Mouse (Mus musculus) midbrain, embryonic 16.5 days (tissue): ENCODE results near the gene Podxl2. TPM values are rescaled to one million over a fixed set of nuclear protein-coding genes. Genes with fewer than 3 reads are reported as not detected.
A peak's percentile ranks its signal among the peaks of the same experiment; 100 is the strongest.

Source experiments
- ATAC-seq: fragments of 200-750 bp; cut with Nextera tagmentation; 2 replicates; pipeline ENCODE4 v1.8.0; 2017; ENCODE audit warnings: moderate TSS enrichment
- H3K27ac ChIP-seq: fragments of 300-500 bp; sonication (generic); 2 replicates; pipeline ENCODE4 v1.5.1; 2014; ENCODE audit warnings: mild to moderate bottlenecking, low read length, mixed read lengths
- H3K27me3 ChIP-seq: fragments of 300-500 bp; sonication (generic); 2 replicates; pipeline ENCODE4 v1.6.1; 2014; ENCODE audit warnings: low read depth, low read length, mixed read lengths; ENCODE audit not compliant: control insufficient read depth, insufficient read depth
- H3K36me3 ChIP-seq: fragments of 300-500 bp; sonication (generic); 2 replicates; pipeline ENCODE4 v1.6.1; 2014; ENCODE audit warnings: mild to moderate bottlenecking, low read length, moderate library complexity, mixed read lengths; ENCODE audit not compliant: control insufficient read depth, insufficient read depth
- H3K4me1 ChIP-seq: fragments of 300-500 bp; sonication (generic); 2 replicates; pipeline ENCODE4 v1.6.1; 2014; ENCODE audit warnings: mild to moderate bottlenecking, low read length, mixed read lengths; ENCODE audit not compliant: control insufficient read depth, insufficient read depth
- H3K4me2 ChIP-seq: fragments of 300-500 bp; sonication (generic); 2 replicates; pipeline ENCODE4 v1.6.1; 2014; ENCODE audit warnings: mild to moderate bottlenecking, low read length, mixed read lengths
- H3K4me3 ChIP-seq: fragments of 300-500 bp; sonication (generic); 2 replicates; pipeline ENCODE4 v1.5.1; 2014; ENCODE audit warnings: low read depth, mild to moderate bottlenecking, low read length, moderate library complexity, mixed read lengths
- H3K9ac ChIP-seq: fragments of 300-500 bp; sonication (generic); 2 replicates; pipeline ENCODE4 v1.6.1; 2014; ENCODE audit warnings: low read depth, low read length, mixed read lengths
- H3K9me3 ChIP-seq: fragments of 300-500 bp; sonication (generic); replicated peaks from 2 replicates; pipeline ENCODE4 v1.6.1; 2014; ENCODE audit warnings: mild to moderate bottlenecking, low read length, mixed read lengths; ENCODE audit not compliant: control insufficient read depth, poor library complexity, severe bottlenecking
- WGBS: fragments of 180-500 bp; shearing (Covaris S2); extraction: QIAGEN DNeasy Blood & Tissue Kit; methylation state at CpG from one replicate; pipeline ENCODE4 v1.1.7; 2014; 5-methylcytosine and 5-hydroxymethylcytosine counted together
- polyA plus RNA-seq: library from polyadenylated mRNA; unstranded; fragments of >200 nt; fragmentation: Nextera tagmentation; extraction: Ambion mirVana; gene quantifications from 2 replicates; pipeline ENCODE4 v1.2.1, GENCODE M21; 2015

Gene Podxl2
- 662 and 671 TPM in 2 replicates for polyA plus RNA-seq

DNA sequence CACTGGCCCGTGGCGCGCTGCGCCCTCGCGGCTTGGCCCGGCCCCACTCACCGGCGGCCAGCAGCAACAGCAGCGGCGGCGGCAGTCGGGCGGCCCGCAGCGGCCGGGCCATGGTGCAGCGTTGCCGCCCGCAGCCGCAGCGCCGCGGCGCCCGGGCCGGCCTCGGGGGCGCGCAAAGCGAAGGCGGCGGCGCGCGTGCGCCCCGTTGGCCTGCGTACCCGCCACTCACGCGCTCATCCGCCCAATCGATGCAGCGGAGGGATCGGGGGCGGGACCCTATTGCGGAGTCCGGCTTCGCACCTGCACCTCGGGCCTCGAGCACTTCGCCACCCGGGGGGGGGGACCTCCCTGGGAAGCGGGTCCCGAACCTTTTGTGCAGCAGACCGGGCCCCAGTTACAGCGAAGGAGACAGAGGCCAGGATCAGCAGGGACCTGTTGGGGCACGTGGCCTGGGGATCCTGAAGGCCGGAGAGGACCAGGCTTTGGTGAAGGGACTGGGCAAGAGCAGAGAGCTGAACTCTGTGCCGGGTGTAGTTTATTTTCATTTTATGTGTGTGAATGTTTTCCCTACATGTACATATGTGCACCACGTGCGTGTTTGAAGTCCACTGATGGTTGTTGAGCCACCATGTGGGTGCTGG, at the start of gene Podxl2:
TSS of gene Podxl2 (minus strand) at position 177 of the 641 bp plus-strand sequence.
- Histone ChIP-seq H3K27ac (peak within 1 kb of the TSS; percentile 98), H3K4me3 (peak within 1 kb of the TSS; percentile 96), H3K4me2 (peak within 1 kb of the TSS; percentile 78), H3K36me3 (no peaks in the 10 kb centered on the region), H3K4me1 (peaks cover 34% of the 10 kb centered on the region), H3K9me3 (no peaks in the 10 kb centered on the region), H3K27me3 (no peaks in the 10 kb centered on the region), H3K9ac (peak within 1 kb of the TSS; percentile 99)
- WGBS, result 8% methylated on average over 34 of the region's 63 CpGs
- peak; percentile 70 for ATAC-seq

DNA sequence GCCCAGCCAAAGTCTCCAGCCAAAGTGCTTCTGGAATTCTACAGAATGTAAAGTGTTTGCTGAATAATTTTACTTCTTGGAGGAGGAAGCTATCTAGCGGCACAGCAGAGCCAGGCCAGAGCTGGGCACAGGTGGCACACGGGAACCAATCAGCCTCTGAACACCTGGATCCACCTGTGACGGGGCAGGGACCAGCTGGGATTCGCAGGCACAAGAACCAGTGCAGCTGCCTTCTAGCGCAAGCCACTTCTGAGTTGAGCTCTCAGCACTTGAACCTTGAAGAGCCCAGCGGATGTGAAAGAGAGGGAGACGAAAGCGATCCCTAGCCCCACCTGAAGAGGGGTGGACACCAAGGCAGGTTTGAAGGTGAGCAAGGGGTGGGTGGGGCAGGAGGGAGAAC, 44.0 kb upstream of the Podxl2 start:
- Histone ChIP-seq H3K27ac (peak overlapping the region; percentile 18; the same call in 1 of the 2 replicates), H3K4me1 (peaks cover 6% of the 10 kb centered on the region; the same call in 1 of the 2 replicates), H3K27me3 (no peaks in the 10 kb centered on the region), H3K4me3 (no peak overlapping the region), H3K9ac (no peak overlapping the region), H3K36me3 (no peaks in the 10 kb centered on the region), H3K4me2 (no peak overlapping the region), H3K9me3 (no peaks in the 10 kb centered on the region)
- no peak for ATAC-seq
- WGBS, result 74% methylated on average over 8 of the region's 8 CpGs

GRCm38 (mm10) chr6:88916153-88916552, 41.3 kb upstream of the Podxl2 start:
- H3K27me3 ChIP-seq, result no peaks in the 10 kb centered on the region
- no peak for ATAC-seq
- no peaks in the 10 kb centered on the region; the same call in 1 of the 2 replicates for H3K36me3 ChIP-seq
- peaks cover 6% of the 10 kb centered on the region; the same call in 1 of the 2 replicates for H3K4me1 ChIP-seq
- no peak overlapping the region for H3K4me3 ChIP-seq
- H3K9ac ChIP-seq, result no peak overlapping the region
- no peak overlapping the region for H3K27ac ChIP-seq
- no peaks in the 10 kb centered on the region for H3K9me3 ChIP-seq
- H3K4me2 ChIP-seq, result no peak overlapping the region
- WGBS, result 50% methylated on average over 1 of the region's 1 CpGs

- H3K4me1 ChIP-seq, result peaks cover 6% of the 10 kb centered on the region; the same call in 1 of the 2 replicates
- ATAC-seq, result no peak
- H3K27ac ChIP-seq, result no peak overlapping the region
- 76% methylated on average over 4 of the region's 4 CpGs for WGBS
- H3K4me2 ChIP-seq, result no peak overlapping the region
- no peak overlapping the region for H3K4me3 ChIP-seq
- H3K36me3 ChIP-seq, result peaks cover 3% of the 10 kb centered on the region; the same call in 1 of the 2 replicates
- no peaks in the 10 kb centered on the region for H3K9me3 ChIP-seq
- H3K9ac ChIP-seq, result no peak overlapping the region
- no peaks in the 10 kb centered on the region for H3K27me3 ChIP-seq
Measured at GRCm38 (mm10) chr6:88915510-88915909, 40.7 kb upstream of the Podxl2 start.

DNA sequence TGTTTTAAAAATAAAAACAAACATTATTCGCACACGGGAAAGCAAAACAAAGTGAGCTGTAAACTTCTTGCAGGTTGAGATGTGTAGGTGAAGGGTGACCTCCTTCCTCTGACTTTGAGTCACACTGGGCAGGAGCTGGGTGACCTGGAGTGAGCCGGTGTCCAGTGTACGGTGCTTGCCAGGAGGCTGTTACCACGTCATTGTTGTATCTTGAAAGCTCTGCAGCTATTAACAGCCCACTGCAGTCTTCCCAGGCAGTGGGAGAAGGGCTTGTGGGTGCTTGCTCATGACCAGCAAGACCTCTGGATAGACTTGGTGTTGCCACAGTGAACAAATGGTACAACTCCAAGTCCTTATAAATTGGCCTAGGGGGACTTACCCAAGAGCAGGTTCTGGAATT, 40.0 kb upstream of the Podxl2 start:
- WGBS, result 80% methylated on average over 5 of the region's 5 CpGs
- no peak overlapping the region for H3K27ac ChIP-seq
- no peak for ATAC-seq
- H3K36me3 ChIP-seq, result peaks cover 3% of the 10 kb centered on the region; the same call in 1 of the 2 replicates
- no peaks in the 10 kb centered on the region for H3K9me3 ChIP-seq
- no peak overlapping the region for H3K9ac ChIP-seq
- no peak overlapping the region for H3K4me3 ChIP-seq
- peaks cover 6% of the 10 kb centered on the region; the same call in 1 of the 2 replicates for H3K4me1 ChIP-seq
- H3K4me2 ChIP-seq, result no peak overlapping the region
- no peaks in the 10 kb centered on the region for H3K27me3 ChIP-seq

DNA sequence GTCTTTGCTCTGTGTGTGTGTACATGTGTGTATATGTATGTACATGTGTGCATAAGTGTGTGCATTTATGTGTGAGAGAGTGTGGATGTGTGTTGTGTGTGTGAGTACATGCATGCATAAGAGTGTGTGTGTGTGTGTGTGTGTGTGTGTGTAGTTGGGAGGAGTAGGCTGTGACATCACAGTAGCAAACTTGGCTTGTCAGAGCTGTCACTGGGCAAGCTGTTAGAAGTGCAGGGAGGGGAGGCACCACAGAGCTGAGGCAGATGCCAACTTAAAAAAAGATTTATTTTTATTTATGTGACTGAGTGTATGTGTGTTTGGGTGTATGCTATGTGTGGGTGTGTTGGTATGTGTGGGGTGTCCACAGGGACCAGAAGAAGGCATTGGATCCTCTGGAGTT, 38.6 kb upstream of the Podxl2 start:
- Histone ChIP-seq H3K27me3 (no peaks in the 10 kb centered on the region), H3K36me3 (peaks cover 3% of the 10 kb centered on the region; the same call in 1 of the 2 replicates), H3K9me3 (no peaks in the 10 kb centered on the region), H3K4me2 (no peak overlapping the region), H3K4me3 (no peak overlapping the region), H3K27ac (no peak overlapping the region), H3K9ac (no peak overlapping the region), H3K4me1 (no peaks in the 10 kb centered on the region)
- ATAC-seq, result no peak

DNA sequence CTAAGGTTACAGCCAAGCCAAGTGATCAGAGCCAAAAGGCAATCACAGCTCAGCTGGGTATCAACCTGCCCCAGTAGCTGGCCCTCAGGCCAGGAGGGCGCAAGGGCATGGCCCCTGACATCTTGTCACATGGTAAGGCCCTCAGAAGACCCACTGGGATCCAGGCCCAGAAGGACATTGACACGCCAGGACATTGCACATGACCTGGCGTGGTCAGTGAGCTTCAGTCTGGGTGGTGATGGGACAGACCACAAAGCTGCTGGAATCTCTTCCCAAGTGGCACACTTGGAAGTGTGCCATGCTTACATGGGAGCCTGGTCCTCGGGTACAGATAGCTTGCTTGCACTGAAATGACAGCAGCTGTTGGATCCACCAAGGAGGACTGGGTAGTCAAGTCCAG, 38.2 kb upstream of the Podxl2 start:
- Histone ChIP-seq H3K27ac (no peak overlapping the region), H3K27me3 (no peaks in the 10 kb centered on the region), H3K4me2 (no peak overlapping the region), H3K4me1 (no peaks in the 10 kb centered on the region), H3K9ac (no peak overlapping the region), H3K4me3 (no peak overlapping the region), H3K9me3 (no peaks in the 10 kb centered on the region), H3K36me3 (peaks cover 3% of the 10 kb centered on the region; the same call in 1 of the 2 replicates)
- 85% methylated on average over 4 of the region's 4 CpGs for WGBS
- ATAC-seq, result no peak

DNA sequence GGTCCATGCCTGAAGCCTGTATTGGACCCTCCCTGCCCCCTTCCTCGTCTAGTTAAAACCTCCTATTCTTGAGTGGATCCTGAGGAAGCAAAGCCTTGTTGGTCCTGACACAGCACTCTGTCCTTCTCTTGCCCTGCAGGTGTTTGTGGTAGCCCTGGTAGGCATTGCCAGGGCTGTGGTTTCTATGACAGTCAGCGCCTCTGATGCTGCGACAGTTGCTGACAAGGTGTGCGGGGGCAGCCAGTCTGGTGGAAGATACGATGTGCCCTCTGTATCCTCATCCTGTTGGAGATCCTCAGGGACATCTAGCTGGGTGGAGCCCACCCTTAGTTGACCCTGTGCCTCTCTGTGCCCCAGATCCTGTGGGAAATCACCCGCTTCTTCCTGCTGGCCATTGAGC, 34.3 kb upstream of the Podxl2 start:
- Histone ChIP-seq H3K4me1 (peaks cover 2% of the 10 kb centered on the region; the same call in 1 of the 2 replicates), H3K4me2 (no peak overlapping the region), H3K27me3 (no peaks in the 10 kb centered on the region), H3K4me3 (no peak overlapping the region), H3K9me3 (no peaks in the 10 kb centered on the region), H3K9ac (no peak overlapping the region), H3K36me3 (peaks cover 3% of the 10 kb centered on the region; the same call in 1 of the 2 replicates), H3K27ac (no peak overlapping the region)
- WGBS, result 93% methylated on average over 6 of the region's 6 CpGs
- no peak for ATAC-seq

- 0 out of 2 replicates have a peak, but pooled peaks cover 3% of the 10 kb centered on the region for H3K36me3 ChIP-seq
- no peak for ATAC-seq
- H3K4me2 ChIP-seq, result peak overlapping the region; percentile 41
- peaks cover 15% of the 10 kb centered on the region for H3K4me1 ChIP-seq
- H3K27me3 ChIP-seq, result no peaks in the 10 kb centered on the region
- H3K27ac ChIP-seq, result no peak overlapping the region
- no peak overlapping the region for H3K4me3 ChIP-seq
- H3K9me3 ChIP-seq, result no peaks in the 10 kb centered on the region
- WGBS, result 21% methylated on average over 16 of the region's 16 CpGs
- H3K9ac ChIP-seq, result 0 out of 2 replicates have a peak overlapping the region, but pooled peaks have one; percentile 39
Measured at GRCm38 (mm10) chr6:88906369-88907108, 31.7 kb upstream of the Podxl2 start.
